Mouse (Mus musculus): Measurements from ENCODE around the gene Myo3b. TPM values are rescaled to one million over a fixed set of nuclear protein-coding genes. Genes with fewer than 3 reads are reported as not detected.

Gene Myo3b
- polyA plus RNA-seq, 1 experiment: not detected

DNA sequence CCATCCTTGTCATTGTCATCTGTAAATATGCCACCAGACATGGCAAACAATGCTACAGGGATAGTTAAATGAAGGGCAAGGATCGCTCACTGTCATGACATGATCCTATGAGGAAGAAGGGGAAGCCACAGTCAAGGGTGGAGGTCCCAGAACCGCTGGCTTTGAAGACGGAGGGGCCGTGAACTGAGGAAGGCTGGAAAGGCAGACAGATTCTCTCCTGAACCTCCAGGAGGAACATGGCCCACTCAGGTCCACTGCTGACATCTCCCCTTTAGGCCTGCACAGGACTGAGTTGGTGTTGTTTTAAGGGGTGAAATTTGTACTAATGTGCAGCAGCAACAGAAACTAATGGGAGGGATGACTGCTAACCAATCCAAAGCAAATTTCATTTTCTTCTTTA is 19.3 kb downstream of the Myo3b start:
- no peak for TF ChIP-seq GATA1 (IDR thresholded peaks at IDR 0.05; ENCODE audit: low read length)

- no peak for TF ChIP-seq GATA1 (IDR thresholded peaks at IDR 0.05; ENCODE audit: low read length)
These were observed 21.7 kb downstream of the Myo3b start for GRCm38 (mm10) chr2:70060359-70061345.

GRCm38 (mm10) chr2:70065116-70065515 is 26.2 kb downstream of the Myo3b start:
- no peak for TF ChIP-seq GATA1 (IDR thresholded peaks at IDR 0.05; ENCODE audit: low read length)

GRCm38 (mm10) chr2:70065729-70066300 is 26.9 kb downstream of the Myo3b start:
- no peak for TF ChIP-seq GATA1 (IDR thresholded peaks at IDR 0.05; ENCODE audit: low read length)

DNA sequence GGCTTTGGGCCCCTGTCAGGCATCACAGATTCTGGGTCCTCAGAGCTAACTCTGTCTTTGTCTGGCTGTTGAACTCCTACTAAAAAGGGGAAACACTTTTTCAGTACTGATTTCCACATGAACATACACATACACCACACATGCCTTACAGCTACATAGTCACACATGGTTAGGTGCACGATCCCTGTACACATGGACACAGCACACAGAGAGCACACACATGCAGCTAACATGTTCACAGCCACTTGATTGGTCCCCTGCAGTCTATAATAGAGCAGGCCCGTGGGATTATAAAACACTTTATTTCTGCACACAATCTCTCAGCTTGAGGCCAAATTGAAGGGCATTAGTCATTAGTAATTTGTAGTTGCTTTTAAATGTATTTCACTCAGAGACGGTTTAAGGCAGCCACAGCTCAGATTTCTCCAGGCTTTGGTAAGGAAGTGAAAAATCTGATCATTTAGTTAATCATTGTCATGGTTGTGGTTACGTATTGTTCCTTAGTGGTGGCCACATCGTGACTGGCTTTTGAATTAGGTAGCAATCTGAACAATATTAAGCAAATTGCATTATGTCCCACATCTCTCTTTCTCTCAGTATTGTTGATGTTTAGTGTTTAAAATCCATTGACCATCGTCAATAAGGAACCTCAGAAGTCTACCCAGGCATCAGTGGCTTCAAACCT is 27.6 kb downstream of the Myo3b start:
- no peak for TF ChIP-seq GATA1 (IDR thresholded peaks at IDR 0.05; ENCODE audit: low read length)

DNA sequence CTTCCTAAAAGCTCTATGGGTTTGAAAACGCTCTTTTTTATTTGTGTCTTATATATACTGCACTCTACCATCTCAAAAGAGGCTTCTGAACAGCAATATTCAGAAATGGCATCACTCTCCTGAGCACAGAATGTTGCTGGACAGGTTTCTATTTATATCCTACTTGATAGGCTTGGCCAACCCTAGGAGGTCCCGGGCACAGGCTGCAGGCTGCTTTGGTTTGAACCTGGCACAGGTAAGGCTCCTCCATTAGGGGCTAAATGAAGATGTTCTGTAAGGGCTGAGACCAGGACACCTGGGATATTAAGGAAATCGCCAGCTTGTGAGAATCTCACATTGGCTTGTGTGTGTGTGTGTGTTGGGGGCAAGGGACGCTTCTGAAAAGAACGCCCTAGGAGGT is 30.9 kb downstream of the Myo3b start:
- TF ChIP-seq GATA1 (IDR thresholded peaks at IDR 0.05; ENCODE audit: low read length): no peak

DNA sequence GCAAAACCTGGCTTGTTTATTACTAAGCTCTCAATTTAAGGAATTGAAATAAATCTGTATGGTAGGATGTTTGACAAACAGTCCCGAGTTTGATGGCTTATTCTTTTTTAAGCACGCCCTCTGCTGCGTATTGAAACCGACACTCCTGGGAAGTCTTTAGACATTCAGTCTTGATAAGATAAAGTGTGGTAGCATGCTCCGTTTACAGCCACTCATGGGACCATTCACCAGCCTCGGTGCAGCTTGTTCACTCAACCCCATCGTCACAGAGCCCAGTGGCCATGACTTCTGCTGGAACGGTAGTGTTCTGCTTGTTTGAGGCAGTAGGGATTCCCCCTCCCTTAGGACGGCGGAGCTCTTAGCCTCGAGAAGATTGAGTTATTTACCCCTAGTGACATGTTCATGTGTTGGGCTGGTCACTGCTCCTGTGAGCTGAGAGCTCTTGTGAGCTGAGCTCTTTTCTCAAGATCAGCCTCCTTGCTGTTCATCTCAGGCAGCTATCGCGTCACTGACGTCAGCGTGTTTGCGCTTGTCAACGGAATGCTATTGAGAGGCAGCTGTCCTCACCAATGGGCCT is 44.6 kb downstream of the Myo3b start:
- TF ChIP-seq GATA1 (IDR thresholded peaks at IDR 0.05; ENCODE audit: low read length): no peak

- no peak for TF ChIP-seq GATA1 (IDR thresholded peaks at IDR 0.05; ENCODE audit: low read length)
These were observed 52.3 kb downstream of the Myo3b start for GRCm38 (mm10) chr2:70091261-70091660.

- no peak for TF ChIP-seq GATA1 (IDR thresholded peaks at IDR 0.05; ENCODE audit: low read length)
These were observed 53.0 kb downstream of the Myo3b start for GRCm38 (mm10) chr2:70091801-70092522.

GRCm38 (mm10) chr2:70092665-70093064 is 53.7 kb downstream of the Myo3b start:
- TF ChIP-seq GATA1 (IDR thresholded peaks at IDR 0.05; ENCODE audit: low read length): no peak

DNA sequence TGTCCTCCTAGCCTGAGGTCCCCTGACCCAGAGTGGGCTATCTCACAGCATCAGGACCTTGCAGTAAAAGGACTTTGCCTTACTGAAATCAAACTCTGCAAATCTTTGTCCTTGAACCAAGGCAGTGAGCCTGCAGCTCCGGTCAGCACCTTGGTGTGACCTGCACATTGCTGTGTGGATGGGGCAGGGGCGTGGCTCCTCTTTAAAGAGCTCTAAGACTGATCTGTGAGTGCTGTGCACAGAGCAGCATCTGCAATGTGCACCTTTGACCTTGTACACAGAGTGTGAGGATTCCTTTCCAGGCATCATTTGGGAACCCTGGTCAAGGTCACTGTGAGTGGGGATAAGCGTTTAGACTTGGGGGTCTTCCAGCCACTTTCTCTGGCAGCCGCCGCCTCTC is 55.5 kb downstream of the Myo3b start:
- no peak for TF ChIP-seq GATA1 (IDR thresholded peaks at IDR 0.05; ENCODE audit: low read length)

GRCm38 (mm10) chr2:70097229-70098095 is 58.5 kb downstream of the Myo3b start:
- TF ChIP-seq GATA1 (IDR thresholded peaks at IDR 0.05; ENCODE audit: low read length): no peak

DNA sequence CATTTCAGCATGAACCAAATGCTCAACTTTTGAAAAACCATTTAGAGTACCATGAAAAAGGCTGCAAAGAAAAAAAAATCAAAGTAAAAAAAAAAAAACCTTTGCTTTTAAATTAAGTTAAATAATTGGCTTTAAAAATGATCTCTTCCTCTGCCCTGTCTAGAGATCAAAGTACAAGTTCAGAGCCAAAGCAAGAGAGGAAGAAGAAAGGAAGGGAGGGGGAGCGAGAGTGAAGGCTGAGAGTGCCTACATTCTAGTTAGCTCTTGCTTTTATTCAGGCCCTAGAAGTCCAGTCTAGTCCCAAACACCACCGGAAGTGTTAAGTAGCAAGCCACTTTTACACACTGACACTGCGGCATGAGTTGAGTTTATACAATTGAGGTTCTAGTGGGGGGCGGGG is 60.5 kb downstream of the Myo3b start:
- no peak for TF ChIP-seq GATA1 (IDR thresholded peaks at IDR 0.05; ENCODE audit: low read length)

Data from G1E-ER4 (cell line).